Mouse (Mus musculus) myocyte (in vitro differentiated cells): ENCODE results near the gene Upk3b. TPM values are rescaled to one million over a fixed set of nuclear protein-coding genes. Genes with fewer than 3 reads are reported as not detected.
A peak's percentile ranks its signal among the peaks of the same experiment; 100 is the strongest.
"Not testable (repeated sequence)": the region's sequence is repeated elsewhere in the genome, so short reads cannot be mapped to it uniquely, and the experiment has no call there.

Experiments used
- H3K27me3 ChIP-seq: one replicate; pipeline ENCODE4 v1.6.1; 2011; ENCODE audit not compliant: control insufficient read depth, insufficient read depth, insufficient read length
- H3K36me3 ChIP-seq: one replicate; pipeline ENCODE4 v1.6.1; 2011; ENCODE audit not compliant: control insufficient read depth, insufficient read depth
- H3K4me2 ChIP-seq: one replicate; pipeline ENCODE4 v1.6.1; 2011; ENCODE audit warnings: low read depth, control low read depth
- H3K4me3 ChIP-seq: one replicate; pipeline ENCODE4 v1.5.1; 2011; ENCODE audit warnings: mild to moderate bottlenecking, control low read depth, moderate library complexity
- H3K79me2 ChIP-seq: one replicate; pipeline ENCODE4 v1.6.1; 2011; ENCODE audit not compliant: control insufficient read depth, insufficient read depth
- H3ac ChIP-seq: one replicate; pipeline ENCODE4 v1.6.1; 2011; ENCODE audit not compliant: control insufficient read depth, insufficient read length
- CEBPB ChIP-seq: IDR thresholded peaks from 2 replicates; pipeline ENCODE4 v1.6.1; 2011; ENCODE audit warnings: mild to moderate bottlenecking, moderate library complexity; ENCODE audit not compliant: poor library complexity, insufficient read depth, severe bottlenecking
- E2F4 ChIP-seq: IDR thresholded peaks from one replicate; pipeline ENCODE4 v1.6.1; 2011; ENCODE audit warnings: mild to moderate bottlenecking, control low read depth, moderate library complexity; ENCODE audit not compliant: insufficient read depth
- MAX ChIP-seq: IDR thresholded peaks from one replicate; pipeline ENCODE4 v1.6.1; 2011; ENCODE audit warnings: low read depth, mild to moderate bottlenecking, control low read depth
- MYOD1 ChIP-seq, 3 experiments: IDR thresholded peaks; one replicate each; pipeline ENCODE4 v1.6.1; 2011; ENCODE audit warnings: control low read depth in 2 of 3, low read depth in 2 of 3, mild to moderate bottlenecking in 2 of 3, moderate library complexity in 1 of 3; ENCODE audit not compliant: insufficient read length in 2 of 3, control insufficient read depth in 1 of 3
- MYOG ChIP-seq, 3 experiments: IDR thresholded peaks; one replicate each; pipeline ENCODE4 v1.6.1; 2011; ENCODE audit warnings: control low read depth in 2 of 3, low read depth in 2 of 3, mild to moderate bottlenecking in 2 of 3; ENCODE audit not compliant: insufficient read length in 2 of 3, control insufficient read depth in 1 of 3, insufficient read depth in 1 of 3
- POLR2A ChIP-seq: IDR thresholded peaks from one replicate; pipeline ENCODE4 v1.6.1; 2011; ENCODE audit warnings: low read depth, mild to moderate bottlenecking, control low read depth, moderate library complexity; ENCODE audit not compliant: insufficient read length
- POLR2AphosphoS2 ChIP-seq: IDR thresholded peaks from one replicate; pipeline ENCODE4 v1.6.1; 2011; ENCODE audit warnings: low read depth, control low read depth; ENCODE audit not compliant: insufficient read length
- REST ChIP-seq: IDR thresholded peaks from one replicate; pipeline ENCODE4 v1.6.1; 2011; ENCODE audit warnings: mild to moderate bottlenecking, control low read depth, moderate library complexity; ENCODE audit not compliant: insufficient read depth, insufficient read length
- SRF ChIP-seq: IDR thresholded peaks from one replicate; pipeline ENCODE4 v1.6.1; 2011; ENCODE audit warnings: low read depth; ENCODE audit not compliant: control insufficient read depth, insufficient read length
- TCF12 ChIP-seq: IDR thresholded peaks from one replicate; pipeline ENCODE4 v1.6.1; 2011; ENCODE audit warnings: mild to moderate bottlenecking, control low read depth; ENCODE audit not compliant: poor library complexity, insufficient read depth, severe bottlenecking
- TCF3 ChIP-seq: IDR thresholded peaks from one replicate; pipeline ENCODE4 v1.6.1; 2011; ENCODE audit warnings: low read depth, control low read depth; ENCODE audit not compliant: insufficient read length
- USF1 ChIP-seq: IDR thresholded peaks from one replicate; pipeline ENCODE4 v1.6.1; 2011; ENCODE audit warnings: low read depth, mild to moderate bottlenecking, control low read depth, moderate library complexity
- polyA plus RNA-seq: library from polyadenylated mRNA; unstranded; fragments of >200 nt; fragmentation: generic; extraction: Trizol; gene quantifications from one replicate; pipeline ENCODE4 v1.2.1, GENCODE M21; 2012; ENCODE audit warnings: missing spikeins

Gene Upk3b
- polyA plus RNA-seq, 1 experiment, result not detected

GRCm38 (mm10) chr5:136061567-136061966 lies 23.3 kb downstream of the Upk3b start:
- no peak for TF ChIP-seq TCF3
- no peak for TF ChIP-seq REST
- no peak for TF ChIP-seq POLR2AphosphoS2
- TF ChIP-seq CEBPB, result no peak
- no peak for TF ChIP-seq TCF12
- TF ChIP-seq E2F4, result no peak
- TF ChIP-seq SRF, result no peak
- TF ChIP-seq POLR2A, result no peak
- no peak for TF ChIP-seq MAX
- TF ChIP-seq USF1, result no peak
- TF ChIP-seq MYOD1 (IDR thresholded peaks at IDR 0.05; ENCODE audit: control insufficient read depth in 1 of 3, insufficient read length in 2 of 3, low read depth in 2 of 3), result no peak
- TF ChIP-seq MYOG (IDR thresholded peaks at IDR 0.05; ENCODE audit: control insufficient read depth in 1 of 3, insufficient read depth in 1 of 3, insufficient read length in 2 of 3, low read depth in 2 of 3), result no peak
- no peaks in the 10 kb centered on the region for H3K79me2 ChIP-seq
- H3K4me2 ChIP-seq, result no peak overlapping the region
- no peak overlapping the region for H3ac ChIP-seq
- no peak overlapping the region for H3K4me3 ChIP-seq
- H3K27me3 ChIP-seq, result no peaks in the 10 kb centered on the region
- H3K36me3 ChIP-seq, result no peaks in the 10 kb centered on the region

- H3K79me2 ChIP-seq, result no peaks in the 10 kb centered on the region
- TF ChIP-seq TCF3 (no peak), MYOG (IDR thresholded peaks at IDR 0.05; ENCODE audit: control insufficient read depth in 1 of 3, insufficient read depth in 1 of 3, insufficient read length in 2 of 3, low read depth in 2 of 3) (no peak), POLR2AphosphoS2 (no peak), E2F4 (no peak), TCF12 (no peak), MYOD1 (IDR thresholded peaks at IDR 0.05; ENCODE audit: control insufficient read depth in 1 of 3, insufficient read length in 2 of 3, low read depth in 2 of 3) (no peak), CEBPB (no peak), POLR2A (no peak), REST (no peak), MAX (no peak), SRF (no peak), USF1 (no peak)
- H3K4me2 ChIP-seq, result no peak overlapping the region
- no peaks in the 10 kb centered on the region for H3K27me3 ChIP-seq
- no peaks in the 10 kb centered on the region for H3K36me3 ChIP-seq
- H3K4me3 ChIP-seq, result no peak overlapping the region
- no peak overlapping the region for H3ac ChIP-seq
These were observed 25.6 kb downstream of the Upk3b start for GRCm38 (mm10) chr5:136063920-136064319.

GRCm38 (mm10) chr5:136066404-136067148 lies 28.3 kb downstream of the Upk3b start:
- H3K27me3 ChIP-seq, H3K79me2 ChIP-seq, H3ac ChIP-seq, H3K4me2 ChIP-seq, H3K36me3 ChIP-seq, H3K4me3 ChIP-seq: not testable (repeated sequence)

GRCm38 (mm10) chr5:136069411-136069810 lies 31.1 kb downstream of the Upk3b start:
- TF ChIP-seq POLR2AphosphoS2, result no peak
- TF ChIP-seq E2F4, result no peak
- peak in 1 of 3 experiments; percentile 27 for TF ChIP-seq MYOD1 (IDR thresholded peaks at IDR 0.05; ENCODE audit: control insufficient read depth in 1 of 3, insufficient read length in 2 of 3, low read depth in 2 of 3)
- TF ChIP-seq TCF12, result no peak
- TF ChIP-seq SRF, result no peak
- no peaks in the 10 kb centered on the region for H3K79me2 ChIP-seq
- H3K4me2 ChIP-seq, result peak overlapping the region; percentile 25
- no peaks in the 10 kb centered on the region for H3K36me3 ChIP-seq
- H3K4me3 ChIP-seq, result no peak overlapping the region
- no peak overlapping the region for H3ac ChIP-seq
- no peaks in the 10 kb centered on the region for H3K27me3 ChIP-seq

- TF ChIP-seq USF1, result no peak
- no peak for TF ChIP-seq POLR2AphosphoS2
- no peak for TF ChIP-seq TCF3
- no peaks in the 10 kb centered on the region for H3K79me2 ChIP-seq
- no peak overlapping the region for H3K4me3 ChIP-seq
- no peak overlapping the region for H3K4me2 ChIP-seq
- H3K36me3 ChIP-seq, result no peaks in the 10 kb centered on the region
- H3ac ChIP-seq, result no peak overlapping the region
- H3K27me3 ChIP-seq, result no peaks in the 10 kb centered on the region
These were observed 34.8 kb downstream of the Upk3b start for GRCm38 (mm10) chr5:136073051-136073450.

GRCm38 (mm10) chr5:136073526-136073925 lies 35.2 kb downstream of the Upk3b start:
- no peak overlapping the region for H3K4me3 ChIP-seq
- TF ChIP-seq CEBPB (no peak), USF1 (no peak), MYOD1 (IDR thresholded peaks at IDR 0.05; ENCODE audit: control insufficient read depth in 1 of 3, insufficient read length in 2 of 3, low read depth in 2 of 3) (no peak), POLR2AphosphoS2 (no peak), E2F4 (no peak), POLR2A (no peak), REST (no peak), SRF (no peak), MYOG (IDR thresholded peaks at IDR 0.05; ENCODE audit: control insufficient read depth in 1 of 3, insufficient read depth in 1 of 3, insufficient read length in 2 of 3, low read depth in 2 of 3) (no peak), TCF3 (no peak), TCF12 (no peak), MAX (no peak)
- H3K27me3 ChIP-seq, result no peaks in the 10 kb centered on the region

More at GRCm38 (mm10) chr5:136073526-136073925, 35.2 kb downstream of the Upk3b start:
- Histone ChIP-seq H3K36me3 (no peaks in the 10 kb centered on the region), H3K4me2 (no peak overlapping the region), H3ac (no peak overlapping the region), H3K79me2 (no peaks in the 10 kb centered on the region)
